Mouse (Mus musculus) thymus, adult 2 months (tissue): Measurements from ENCODE around the gene Ifna4.
"Not testable (repeated sequence)": the region's sequence is repeated elsewhere in the genome, so short reads cannot be mapped to it uniquely, and the experiment has no call there.

Experiments used
- CTCF ChIP-seq: fragments of 200-500 bp; IDR thresholded peaks from 2 replicates; pipeline ENCODE4 v1.5.1; 2012; ENCODE audit warnings: mild to moderate bottlenecking, control low read depth, low read length, moderate library complexity, borderline replicate concordance; ENCODE audit not compliant: control insufficient read depth, poor library complexity, insufficient read depth; ENCODE audit errors: extremely low read depth
- POLR2A ChIP-seq: fragments of 200-500 bp; IDR thresholded peaks from 2 replicates; pipeline ENCODE4 v1.6.1; 2012; ENCODE audit warnings: mild to moderate bottlenecking, low read length, control low read depth, moderate library complexity; ENCODE audit not compliant: control insufficient read depth, poor library complexity, insufficient read depth; ENCODE audit errors: extremely low read depth

DNA sequence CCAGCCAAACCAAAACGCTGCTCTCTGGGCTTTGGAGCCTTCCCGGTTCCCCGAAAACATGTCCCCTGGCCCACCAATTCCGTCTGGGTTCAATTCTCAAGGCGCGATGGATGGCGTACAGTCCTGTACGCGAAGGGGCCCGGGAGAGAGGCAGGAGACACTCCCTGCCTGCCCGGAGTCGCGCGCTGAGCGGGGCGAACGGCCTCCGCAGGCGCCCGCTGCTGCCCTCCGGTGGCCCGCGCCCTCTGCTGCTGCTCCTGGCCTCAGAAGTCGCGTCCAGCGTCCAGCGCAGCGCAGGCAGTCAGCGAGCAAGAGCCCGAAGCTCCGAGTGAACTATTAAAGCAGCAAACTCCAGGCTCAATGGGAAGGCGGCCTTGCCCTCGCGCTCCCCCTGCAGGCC, 35.9 kb upstream of the Ifna4 start:
- not testable (repeated sequence) for TF ChIP-seq CTCF, POLR2A
